Mouse (Mus musculus): ENCODE measurements around the gene Bcl2l11. TPM values are rescaled to one million over a fixed set of nuclear protein-coding genes. Genes with fewer than 3 reads are reported as not detected.

The Bcl2l11 gene
- total RNA-seq, 2 experiments from 2014 or later: 5.5 TPM

DNA sequence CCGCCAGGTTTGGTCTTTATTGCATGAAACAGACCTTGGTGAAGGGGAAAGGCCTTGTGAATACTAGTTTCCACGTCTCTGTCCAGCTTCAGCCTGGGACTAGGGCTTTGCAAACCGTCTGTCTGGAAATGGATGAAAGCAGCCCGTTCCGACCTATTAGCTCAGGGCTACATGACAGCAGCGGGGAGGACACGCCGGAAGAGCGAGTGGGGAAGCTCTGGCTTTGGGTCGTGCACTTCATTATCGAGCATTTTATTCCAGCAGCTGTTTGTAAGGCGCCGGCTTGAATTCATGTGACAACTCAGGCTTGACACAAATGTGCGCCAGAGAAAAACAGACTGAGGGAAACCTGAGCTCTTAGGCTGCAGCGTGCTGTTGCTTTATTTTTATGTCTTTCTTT is 13.9 kb downstream of the Bcl2l11 start:
- no peak for DNase-seq

DNA sequence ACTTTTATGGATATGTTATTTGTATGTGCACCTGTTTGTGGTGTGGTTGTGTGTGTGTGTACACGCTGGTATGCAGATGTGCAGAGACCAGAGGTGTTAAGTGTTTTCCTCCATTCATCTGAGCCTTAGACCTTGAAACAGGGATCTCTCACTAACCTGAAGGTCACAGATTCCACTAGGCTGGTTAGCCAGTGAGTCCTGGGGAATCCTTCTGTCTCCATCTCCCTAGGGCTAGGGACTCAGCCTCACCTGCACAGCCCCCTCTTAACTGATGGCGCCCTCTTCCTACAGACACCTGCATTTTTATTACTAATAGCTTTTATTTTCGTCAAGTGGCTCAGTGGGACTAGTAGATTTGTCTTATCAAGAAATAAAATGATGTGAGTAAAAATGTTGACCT is 14.3 kb downstream of the Bcl2l11 start:
- DNase-seq: no peak

DNA sequence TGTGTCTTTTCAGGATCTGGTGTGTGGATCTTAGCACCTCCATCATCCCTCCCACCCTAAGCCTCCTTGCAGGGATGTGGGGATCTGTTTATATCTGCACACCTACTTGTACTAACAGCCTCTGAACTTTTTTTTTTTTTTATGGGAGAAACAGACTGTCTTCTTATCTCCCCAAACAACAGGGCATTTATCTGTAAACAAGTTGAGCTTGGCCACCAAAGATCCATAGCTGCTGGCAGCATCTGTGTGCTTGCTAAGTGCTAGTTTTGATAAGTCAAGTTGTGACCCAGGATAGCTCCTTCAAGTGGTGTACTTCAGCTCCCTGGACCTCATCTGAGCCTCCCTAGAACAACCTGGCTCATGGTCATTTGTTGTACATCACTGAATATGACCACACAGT is 18.2 kb downstream of the Bcl2l11 start:
- no peak for DNase-seq

DNA sequence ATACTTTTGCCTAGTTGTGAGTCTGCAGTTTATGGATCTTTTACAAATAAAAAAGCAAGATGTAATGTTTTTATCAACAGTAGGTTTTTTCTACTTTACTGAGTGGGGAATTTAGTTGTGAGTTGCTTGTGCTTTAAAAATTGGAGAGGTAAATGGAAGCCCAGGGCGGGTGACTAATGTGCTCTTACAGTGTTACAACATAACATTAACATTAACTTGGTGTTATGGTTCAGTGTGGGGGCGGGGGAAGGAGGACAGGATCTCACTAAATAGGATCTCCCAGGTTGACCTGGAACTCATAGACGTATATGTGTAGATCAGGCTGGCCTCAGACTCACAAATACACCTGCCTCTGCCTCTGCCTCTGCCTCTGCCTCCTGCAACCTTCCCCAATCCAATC is 19.6 kb downstream of the Bcl2l11 start:
- DNase-seq: no peak

DNA sequence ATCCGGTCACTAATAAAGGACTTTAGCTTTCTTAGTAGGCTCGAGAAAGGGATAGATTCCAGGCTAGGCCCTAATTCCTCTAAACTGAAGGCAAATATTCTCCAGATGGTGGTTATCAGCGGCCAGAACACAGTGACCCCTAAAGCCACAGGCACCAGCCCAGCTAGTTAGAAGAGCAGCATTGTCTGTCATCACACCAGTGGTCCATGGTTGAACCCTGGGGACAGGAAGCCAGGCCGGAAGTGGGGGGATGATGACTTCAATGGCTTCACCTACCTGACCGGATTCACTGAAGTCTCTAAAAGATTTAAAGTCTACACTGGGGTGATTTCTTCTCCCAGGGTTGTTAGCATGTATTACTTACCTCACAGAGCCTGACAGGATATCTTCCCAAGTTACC is 23.8 kb downstream of the Bcl2l11 start:
- no peak for DNase-seq

DNA sequence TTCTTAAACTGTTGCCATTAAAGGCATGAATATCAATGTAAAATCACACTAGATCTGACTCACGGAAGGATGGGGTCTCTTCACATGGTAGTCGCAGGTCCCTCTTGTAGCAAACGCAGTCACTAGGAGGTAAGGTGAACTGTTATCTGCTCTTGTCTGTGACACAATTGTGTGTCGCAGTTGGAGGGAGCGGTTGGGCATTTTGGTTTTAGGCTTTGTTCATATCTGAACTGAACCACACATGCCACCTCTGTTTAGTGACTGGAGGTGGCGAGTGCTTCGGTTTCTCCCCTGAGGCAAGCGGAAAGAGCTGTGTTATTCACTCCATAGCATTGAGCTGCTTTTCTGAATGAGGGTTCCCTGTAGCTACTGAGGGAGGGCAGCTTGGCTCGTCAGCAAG is 26.4 kb downstream of the Bcl2l11 start:
- DNase-seq: no peak

DNA sequence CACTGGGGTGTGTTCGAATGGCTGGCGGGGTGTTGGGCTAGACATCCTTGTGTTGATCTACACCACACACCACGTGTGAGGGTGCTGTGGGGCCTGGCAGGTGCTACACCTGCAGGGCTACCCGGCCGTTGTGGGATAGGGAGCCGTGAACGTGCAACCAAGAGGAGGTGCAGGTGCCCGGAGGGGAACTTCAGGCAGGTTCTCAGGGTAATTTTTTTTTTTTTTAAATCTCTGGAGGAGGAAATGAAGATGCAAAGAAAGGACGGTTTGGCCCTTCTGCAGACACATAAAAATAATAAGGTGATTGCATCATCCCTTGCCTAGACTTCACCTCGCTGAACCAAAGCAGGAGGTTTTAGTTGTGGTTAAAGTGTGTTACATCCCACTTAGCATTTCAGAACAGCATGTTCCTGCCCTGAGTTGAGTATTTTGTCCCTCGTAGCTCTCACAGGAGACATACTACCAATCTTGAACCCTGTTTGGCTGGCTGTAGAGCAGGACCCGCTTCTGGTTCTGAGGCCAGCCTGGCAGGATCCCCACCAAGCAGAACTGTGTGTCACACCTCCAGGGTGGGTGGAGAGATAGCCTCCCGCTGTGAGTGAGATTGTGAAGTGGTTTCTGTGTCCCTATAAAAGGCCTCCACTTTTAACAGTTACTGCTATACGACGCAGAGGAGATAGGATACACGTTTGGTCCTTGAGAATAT is 27.2 kb downstream of the Bcl2l11 start:
- no peak for DNase-seq

DNA sequence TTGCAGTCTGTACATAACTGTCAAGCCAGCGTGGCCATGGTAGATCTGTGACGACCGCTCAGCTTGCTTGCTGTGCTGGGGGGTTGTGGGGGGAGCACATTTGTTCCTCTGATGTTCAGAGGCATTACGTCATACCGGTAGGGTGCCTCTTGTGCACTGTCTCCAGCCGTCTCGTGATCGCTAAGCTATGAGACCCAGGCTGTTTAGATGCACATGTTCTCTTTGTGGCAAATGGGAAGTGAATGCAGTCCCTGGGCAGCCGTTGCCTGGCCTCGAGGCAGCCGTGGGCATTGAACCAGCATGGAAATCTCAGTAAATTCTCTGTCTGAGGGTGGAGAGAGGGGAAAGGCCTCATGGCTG is 27.7 kb downstream of the Bcl2l11 start:
- no peak for DNase-seq

DNA sequence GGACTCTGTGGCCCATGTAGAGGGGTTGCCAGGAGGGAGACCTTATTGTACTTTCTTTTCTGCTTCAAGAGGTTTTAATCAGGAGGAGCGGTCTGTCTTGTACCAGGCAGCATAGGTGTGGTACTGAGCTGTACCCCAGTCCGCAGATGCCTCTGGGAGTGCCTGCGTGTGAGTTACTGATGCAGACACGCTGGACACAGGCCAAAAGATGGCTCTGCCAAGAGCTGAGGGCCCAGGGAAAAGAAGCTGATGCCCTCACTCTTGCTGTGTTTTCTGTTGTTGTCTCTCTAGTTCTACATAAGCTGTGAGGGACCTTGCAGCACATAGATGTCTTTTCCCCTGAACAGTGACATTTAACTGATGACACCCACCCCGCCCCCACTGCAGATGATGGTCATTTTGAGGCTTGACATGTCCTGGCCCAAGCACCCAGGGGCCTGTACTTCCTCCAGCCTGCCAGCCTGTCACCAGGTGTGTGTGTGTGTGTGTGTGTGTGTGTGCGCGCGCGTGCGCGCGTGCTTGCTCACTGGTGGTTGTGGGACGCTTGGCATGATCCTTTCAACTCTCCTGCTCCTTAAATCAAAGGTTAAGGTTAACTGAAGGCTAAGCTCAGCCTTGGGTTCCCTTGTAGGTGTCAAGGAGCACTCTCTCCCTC is 29.7 kb downstream of the Bcl2l11 start:
- no peak for DNase-seq

DNA sequence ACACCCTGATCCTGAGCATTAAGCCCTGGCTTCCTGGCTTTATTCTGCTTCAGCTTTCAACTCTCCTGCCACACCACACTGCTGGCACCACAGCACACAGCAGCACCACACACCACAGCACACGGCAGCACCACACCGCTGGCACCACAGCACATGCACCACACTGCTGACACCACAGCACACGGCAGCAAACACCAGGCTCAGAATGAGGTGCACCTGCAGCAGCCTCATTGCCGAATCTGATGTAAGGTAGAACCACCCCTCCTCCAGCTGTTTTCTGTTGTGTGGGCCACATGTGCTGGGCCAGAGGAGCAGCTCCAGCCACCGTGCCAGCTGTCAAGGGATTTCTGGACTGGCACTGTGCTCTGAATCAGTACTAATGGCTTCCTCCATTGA is 30.2 kb downstream of the Bcl2l11 start:
- DNase-seq: no peak

DNA sequence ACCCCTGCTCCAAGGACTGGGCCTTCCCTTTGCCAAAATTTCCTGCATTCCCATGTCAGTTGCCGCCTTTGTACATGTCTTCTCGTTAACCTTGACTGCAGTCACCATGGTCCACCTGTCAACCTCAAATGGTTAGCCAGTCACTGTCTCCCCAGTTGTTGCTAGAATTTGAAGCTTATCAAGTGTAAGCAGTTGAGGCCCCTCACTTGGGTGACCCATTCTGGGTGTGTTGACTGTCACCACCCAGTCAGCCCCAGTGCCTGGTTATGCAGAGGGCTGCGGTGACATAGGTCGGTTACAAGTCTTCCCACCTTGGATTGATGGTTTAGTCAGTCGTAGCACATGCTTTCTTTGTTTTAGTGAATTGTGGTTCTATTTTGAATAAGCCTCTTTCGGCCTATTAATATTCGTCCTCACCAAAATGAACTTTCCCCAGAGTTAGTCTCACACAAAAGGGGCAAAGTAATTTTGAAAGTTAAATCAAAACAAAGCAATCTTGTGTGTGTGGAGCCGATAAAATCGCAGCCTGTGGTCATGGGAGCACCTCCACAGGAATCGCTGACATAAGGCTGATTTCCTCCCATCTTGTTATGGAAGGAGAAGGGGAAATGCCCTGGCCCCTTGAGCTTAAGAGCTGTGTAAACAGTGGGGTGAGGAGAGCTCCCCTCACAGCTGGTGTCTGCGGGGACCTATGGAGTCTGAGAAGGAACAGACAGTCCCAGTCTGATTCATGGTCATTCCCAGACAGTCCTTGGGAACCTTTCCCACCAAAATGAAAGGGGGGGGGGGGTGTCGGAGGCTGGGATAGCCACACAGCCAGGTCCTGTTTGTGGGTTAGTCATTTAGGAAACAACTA is 30.9 kb downstream of the Bcl2l11 start:
- no peak for DNase-seq

DNA sequence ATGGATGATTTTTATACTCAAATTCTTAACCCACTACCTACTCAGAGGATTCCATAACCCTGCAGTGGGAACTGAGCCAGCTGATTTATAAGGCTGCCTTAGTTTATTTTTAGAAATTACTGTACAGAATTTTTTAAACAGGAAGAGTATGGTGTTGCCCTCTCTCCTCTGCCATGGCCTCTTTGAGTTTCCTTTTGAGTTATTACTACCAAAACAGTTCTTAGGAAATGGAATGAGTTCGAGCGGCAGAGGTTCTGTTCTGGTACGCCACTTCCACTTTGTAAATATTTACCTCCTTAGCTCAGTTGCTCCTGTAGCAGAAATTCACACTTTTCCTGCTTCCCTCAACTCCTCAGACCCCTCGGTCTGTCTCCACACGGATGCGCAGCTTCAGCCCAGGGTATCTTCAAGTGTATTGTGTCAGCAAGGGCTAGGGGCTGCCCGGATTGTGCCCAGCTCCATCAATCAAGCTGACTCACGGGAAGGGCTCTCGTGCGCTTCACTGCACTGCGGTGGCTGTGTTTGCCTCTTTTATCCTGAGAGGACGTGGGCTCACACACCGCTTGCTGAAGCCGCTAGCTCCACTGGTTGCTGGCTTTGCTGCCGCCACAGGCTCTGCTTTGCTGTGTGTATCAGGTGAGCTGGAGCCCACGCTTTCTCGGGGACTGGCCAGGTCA is 33.0 kb downstream of the Bcl2l11 start:
- DNase-seq: no peak

DNA sequence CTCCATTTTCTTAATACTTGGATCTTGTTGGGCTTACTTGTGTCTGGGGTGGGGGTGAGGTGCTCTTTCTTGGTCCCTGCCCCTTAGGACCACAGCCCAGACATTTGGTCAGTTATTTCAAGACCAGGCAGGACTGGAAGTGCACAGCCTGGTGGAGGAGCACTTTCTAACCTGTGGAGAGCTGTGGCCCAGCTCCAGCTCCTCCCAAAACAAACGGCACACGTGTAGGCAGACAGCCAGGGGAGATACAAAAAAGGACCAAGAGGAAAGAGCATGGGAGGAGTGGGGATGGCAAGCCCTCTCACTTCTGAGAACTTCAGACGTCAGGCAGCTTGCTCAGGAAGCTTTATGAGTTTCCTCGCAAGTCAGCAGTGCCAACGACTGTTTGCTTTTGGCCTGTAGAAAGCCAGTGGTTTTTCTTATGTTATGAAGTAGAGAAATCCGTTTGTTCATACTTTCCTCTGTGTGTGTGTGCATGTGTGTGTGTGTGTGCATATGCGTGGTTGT is 33.8 kb downstream of the Bcl2l11 start:
- no peak for DNase-seq

DNA sequence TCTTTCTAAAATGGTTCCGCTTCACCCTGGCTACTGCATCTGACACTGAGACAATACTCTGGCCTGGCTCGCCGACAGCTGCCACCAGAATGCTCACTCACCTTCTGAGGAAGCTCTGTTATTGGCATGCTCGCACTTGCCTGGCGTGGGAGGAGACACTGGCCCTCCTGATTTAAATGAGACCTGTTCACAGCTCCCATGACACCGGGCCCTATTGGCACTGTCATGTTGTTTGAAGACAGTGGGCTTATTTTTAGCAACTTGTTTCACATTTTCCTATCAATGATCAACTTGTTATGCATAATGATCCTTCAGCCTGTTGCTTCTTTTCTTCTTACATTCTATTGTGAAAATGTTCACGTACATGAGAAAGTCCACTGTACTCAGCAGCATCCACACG is 37.3 kb downstream of the Bcl2l11 start:
- DNase-seq: no peak

DNA sequence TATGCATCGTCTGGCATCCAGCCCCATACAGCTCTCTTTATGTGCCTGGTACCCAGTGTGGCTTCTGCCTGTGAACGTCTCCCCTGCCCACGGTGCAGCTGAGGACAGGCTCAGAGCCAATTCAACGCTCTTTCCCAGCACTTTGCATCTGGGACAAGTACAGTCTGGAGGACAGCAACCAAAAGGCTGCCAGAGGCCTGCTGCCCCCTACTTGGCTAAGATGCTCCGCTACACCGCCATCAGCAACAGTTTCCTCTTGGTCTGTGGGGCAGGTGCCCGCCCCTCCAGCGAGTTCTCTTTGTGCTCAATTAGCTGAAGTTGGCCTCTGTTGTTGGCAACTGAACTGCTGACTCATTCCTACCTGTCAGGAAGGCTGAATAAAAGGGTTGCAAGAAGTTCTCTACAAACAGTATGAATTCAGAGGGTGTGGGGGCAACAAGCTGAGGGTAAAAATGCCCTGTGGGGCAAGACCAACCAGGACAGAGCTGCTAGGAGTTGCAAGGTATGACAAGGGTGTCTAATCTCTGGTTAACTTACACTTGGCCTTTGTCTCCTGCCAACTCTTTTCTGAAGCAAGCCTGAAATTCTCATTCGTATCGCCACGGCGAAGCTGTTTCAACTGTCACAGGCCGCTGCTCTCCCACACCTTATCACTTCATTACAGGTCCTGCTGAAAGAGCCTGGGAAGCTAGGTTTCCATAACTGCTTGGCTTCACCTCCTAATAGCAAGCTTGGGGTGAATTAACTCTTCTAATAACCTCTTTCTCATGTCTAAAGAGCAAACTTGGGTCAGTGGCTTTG is 41.0 kb downstream of the Bcl2l11 start:
- DNase-seq: peak in 1 of 2 experiments; percentile 18

DNA sequence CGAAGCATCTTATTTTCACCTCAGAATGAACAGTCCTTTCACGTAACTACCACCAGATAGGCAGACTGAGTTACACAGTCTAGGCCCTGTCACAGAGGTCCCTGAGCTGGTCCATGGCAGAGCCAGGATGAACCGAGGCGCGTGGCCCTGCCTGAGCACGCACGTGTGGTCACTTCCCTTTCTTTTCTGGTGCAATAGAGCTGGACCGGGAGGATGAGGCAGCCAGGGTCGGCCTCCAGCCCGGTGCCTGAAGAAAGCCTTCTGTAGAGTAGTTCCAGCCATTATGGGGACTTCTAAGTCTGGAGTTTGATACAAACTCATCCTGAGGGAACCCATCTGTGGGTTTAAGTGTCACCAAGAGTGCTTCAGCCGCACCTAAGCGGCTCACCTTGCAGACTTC is 42.1 kb downstream of the Bcl2l11 start:
- no peak for DNase-seq

DNA sequence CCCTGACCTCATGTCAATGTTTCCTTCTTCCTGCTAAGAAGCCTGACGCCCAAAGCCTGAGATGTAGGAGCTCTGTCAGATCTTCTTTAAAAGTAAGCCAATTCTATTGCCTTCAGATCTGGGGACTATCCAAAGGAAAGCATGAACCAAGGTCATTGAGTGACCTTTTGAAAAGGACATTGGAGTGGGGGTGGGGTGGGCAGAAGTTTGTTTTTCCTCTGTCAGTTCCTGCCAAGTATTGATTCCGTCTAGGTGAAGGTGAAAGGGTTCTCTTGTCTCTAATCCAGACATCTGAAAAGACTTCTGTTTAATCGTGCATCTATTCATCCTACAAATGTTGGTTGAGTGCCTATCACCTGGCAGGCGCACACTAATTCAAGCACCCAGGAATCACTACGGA is 43.6 kb downstream of the Bcl2l11 start:
- DNase-seq: no peak

DNA sequence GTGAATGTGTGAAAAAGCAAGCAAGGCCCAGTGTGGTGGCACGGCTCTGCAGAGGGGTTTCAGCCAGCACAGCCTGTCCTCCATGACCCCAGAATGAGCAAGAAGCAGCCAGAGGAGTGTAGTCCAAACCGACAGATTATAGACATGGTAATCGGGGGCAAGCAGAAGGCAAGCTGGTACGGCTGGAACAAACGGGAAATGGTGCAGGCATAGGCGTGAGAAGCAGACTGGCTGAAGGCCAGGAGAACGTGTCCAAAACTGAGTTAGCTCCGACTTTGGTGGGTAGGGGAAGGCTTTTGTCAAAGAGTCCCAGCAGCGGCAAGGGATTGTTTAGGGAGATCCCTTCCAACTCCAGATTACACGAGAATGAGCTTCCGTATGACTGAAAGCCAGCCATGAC is 44.1 kb downstream of the Bcl2l11 start:
- peak in 1 of 2 experiments; percentile 31 for DNase-seq

DNA sequence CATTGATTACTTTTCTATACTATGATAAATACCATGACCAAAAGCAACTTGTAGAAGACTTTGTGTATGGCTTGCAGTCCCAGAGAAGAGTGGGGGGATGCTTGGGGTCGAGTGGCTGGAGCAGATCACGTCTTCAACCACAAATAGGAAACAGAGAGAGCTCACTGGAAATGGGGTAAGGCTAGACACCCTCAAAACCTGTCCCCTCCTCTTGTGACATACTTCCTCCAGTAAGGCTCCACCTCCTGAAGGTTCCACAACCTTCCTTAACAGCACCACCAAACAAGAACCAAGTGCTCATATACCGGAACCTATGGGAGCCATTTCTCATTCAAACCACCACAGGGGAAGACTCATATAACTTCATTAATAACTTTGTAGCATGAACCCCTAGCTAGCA is 44.8 kb downstream of the Bcl2l11 start:
- DNase-seq: no peak

DNA sequence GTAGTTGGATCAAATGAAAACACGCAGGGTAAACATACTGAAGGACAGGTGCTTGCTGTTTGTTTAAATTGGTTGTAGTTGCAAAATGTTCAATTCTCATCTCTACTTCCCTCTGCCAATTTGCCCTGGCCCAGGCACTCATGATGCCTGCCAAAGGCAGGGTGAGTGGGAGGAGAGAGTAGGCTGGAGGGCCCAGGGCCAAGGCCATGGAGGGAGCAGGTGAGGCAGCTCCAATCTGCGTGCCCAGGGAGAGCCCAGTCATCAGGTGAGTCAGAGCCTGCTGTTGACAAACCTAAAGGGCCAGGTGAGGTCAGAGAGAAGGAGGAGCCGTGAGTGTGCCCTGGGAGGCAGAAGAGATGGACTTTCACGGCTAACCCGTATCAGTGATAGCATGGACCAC is 46.4 kb downstream of the Bcl2l11 start:
- DNase-seq: peak; percentile 62 to 67

DNA sequence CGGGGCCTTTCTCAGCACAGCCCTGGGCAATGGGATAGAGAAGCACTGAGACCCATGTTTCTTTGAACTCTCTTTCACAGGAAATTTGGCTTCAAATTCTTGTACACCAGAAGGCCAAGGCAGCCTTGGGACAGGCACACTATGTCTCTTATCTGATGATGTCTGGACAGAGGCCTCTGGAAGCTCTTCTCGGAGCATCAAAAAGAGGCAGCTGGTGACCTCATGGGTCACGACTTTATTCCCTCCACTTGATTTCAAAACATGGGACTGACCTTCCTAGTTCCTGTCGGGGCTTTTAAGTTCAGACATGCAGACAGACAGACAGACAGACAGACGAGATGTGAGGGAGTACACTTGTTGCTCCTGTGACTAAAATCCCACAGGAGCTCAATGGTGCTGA is 48.3 kb downstream of the Bcl2l11 start:
- DNase-seq: no peak

Data from layer of hippocampus, postnatal 36 days (tissue).